Mouse (Mus musculus) small intestine, adult 2 months (tissue): ENCODE data around the gene Gm42517.

ENCODE experiments used
- CTCF ChIP-seq: fragments of 200-500 bp; IDR thresholded peaks from 2 replicates; pipeline ENCODE4 v1.5.1; 2012; ENCODE audit warnings: low read depth, mild to moderate bottlenecking, control low read depth, inconsistent platforms, low read length, moderate library complexity, mixed read lengths; ENCODE audit not compliant: insufficient replicate concordance, insufficient read length; ENCODE audit errors: extremely low read depth
- POLR2A ChIP-seq: fragments of 200-500 bp; IDR thresholded peaks from 2 replicates; pipeline ENCODE4 v1.6.1; 2012; ENCODE audit warnings: low read depth, mild to moderate bottlenecking, control low read depth, inconsistent platforms, low read length, moderate library complexity

DNA sequence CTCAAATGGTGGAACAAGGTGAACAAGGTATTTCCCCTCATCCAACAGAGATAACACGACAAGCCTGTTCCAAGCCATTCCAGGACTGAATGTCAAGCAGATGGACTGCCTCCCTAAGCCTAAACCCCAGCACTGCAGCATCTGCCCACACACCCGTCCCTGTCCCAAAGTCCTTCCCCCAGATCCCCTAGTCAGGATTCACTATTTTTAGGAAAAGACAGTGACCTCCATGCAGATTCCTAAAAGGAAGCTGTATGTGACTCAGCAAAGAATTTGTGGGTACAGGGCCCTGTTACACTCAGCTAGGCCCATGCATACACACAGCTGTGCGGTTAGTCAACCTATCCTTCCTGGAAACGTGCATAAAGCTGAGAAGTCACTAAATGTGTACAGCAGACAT lies 18.7 kb upstream of the Gm42517 start:
- no peak for TF ChIP-seq POLR2A
- no peak for TF ChIP-seq CTCF
